Mouse (Mus musculus): ENCODE measurements around the gene Chchd6.

- TF ChIP-seq POLR2A (IDR thresholded peaks at IDR 0.05; ENCODE audit: insufficient read length, low read depth) (no peak), E2F4 (IDR thresholded peaks at IDR 0.05; ENCODE audit: insufficient read depth) (no peak), MYOG (IDR thresholded peaks at IDR 0.05; ENCODE audit: control insufficient read depth in 1 of 3, insufficient read depth in 1 of 3, insufficient read length in 2 of 3, low read depth in 2 of 3) (no peak)
Observed at GRCm38 (mm10) chr6:89595777-89596146, 310 bp upstream of the Chchd6 start.
